Mouse (Mus musculus) limb, embryonic 11.5 days (tissue): ENCODE data around the gene Adad2. TPM values are rescaled to one million over a fixed set of nuclear protein-coding genes. Genes with fewer than 3 reads are reported as not detected.

Experiments
- ATAC-seq: fragments of 200-750 bp; cut with Nextera tagmentation; 2 replicates; pipeline ENCODE4 v1.8.0; 2017; ENCODE audit warnings: low read depth; ENCODE audit not compliant: insufficient number of reproducible peaks, low FRiP score, low TSS enrichment
- DNase-seq: peaks from one replicate; pipeline ENCODE4 v3.0.0-alpha.2; 2015; ENCODE audit warnings: low spot score
- H3K27ac ChIP-seq: fragments of 300-500 bp; sonication (generic); replicated peaks from 2 replicates; pipeline ENCODE4 v1.5.1; 2014; ENCODE audit warnings: low read depth, mild to moderate bottlenecking, low read length
- H3K27me3 ChIP-seq: fragments of 300-500 bp; sonication (generic); 2 replicates; pipeline ENCODE4 v1.6.1; 2014; ENCODE audit warnings: mild to moderate bottlenecking, low read length, mixed read lengths; ENCODE audit not compliant: control insufficient read depth, insufficient read depth
- H3K36me3 ChIP-seq: fragments of 300-500 bp; sonication (generic); 2 replicates; pipeline ENCODE4 v1.6.1; 2014; ENCODE audit warnings: mild to moderate bottlenecking, low read length, moderate library complexity, mixed read lengths; ENCODE audit not compliant: control insufficient read depth, insufficient read depth
- H3K4me1 ChIP-seq: fragments of 300-500 bp; sonication (generic); 2 replicates; pipeline ENCODE4 v1.6.1; 2014; ENCODE audit warnings: low read length, mixed read lengths; ENCODE audit not compliant: control insufficient read depth, insufficient read depth
- H3K4me2 ChIP-seq: fragments of 300-500 bp; sonication (generic); 2 replicates; pipeline ENCODE4 v1.6.1; 2014; ENCODE audit warnings: low read depth, mild to moderate bottlenecking, moderate library complexity; ENCODE audit not compliant: severe bottlenecking
- H3K4me3 ChIP-seq: fragments of 300-500 bp; sonication (generic); 2 replicates; pipeline ENCODE4 v1.5.1; 2014; ENCODE audit warnings: low read depth, low read length
- H3K9ac ChIP-seq: fragments of 300-500 bp; sonication (generic); 2 replicates; pipeline ENCODE4 v1.6.1; 2014; ENCODE audit warnings: mild to moderate bottlenecking, low read length
- H3K9me3 ChIP-seq: fragments of 300-500 bp; sonication (generic); 2 replicates; pipeline ENCODE4 v1.6.1; 2016; ENCODE audit warnings: low read length; ENCODE audit not compliant: control insufficient read depth
- WGBS: fragments of 180-500 bp; shearing (Covaris S2); extraction: QIAGEN DNeasy Blood & Tissue Kit; methylation state at CpG from one replicate; pipeline ENCODE4 v1.1.7; 2014; 5-methylcytosine and 5-hydroxymethylcytosine counted together
- polyA plus RNA-seq: library from polyadenylated mRNA; unstranded; fragments of >200 nt; fragmentation: Nextera tagmentation; extraction: Ambion mirVana; gene quantifications from 2 replicates; pipeline ENCODE4 v1.2.1, GENCODE M21; 2014

The Adad2 gene
- polyA plus RNA-seq, 1 experiment from 2014 or later = 0.09 TPM

- H3K27ac ChIP-seq = no peak overlapping the region
- H3K36me3 ChIP-seq = no peaks in the 10 kb centered on the region
- peaks cover 3% of the 10 kb centered on the region; the same call in 1 of the 2 replicates for H3K4me1 ChIP-seq
- ATAC-seq (no peak), DNase-seq (no peak)
- no peak overlapping the region for H3K4me2 ChIP-seq
- WGBS = 62% methylated on average over 7 of the region's 7 CpGs
- no peak overlapping the region for H3K9ac ChIP-seq
- peaks cover 7% of the 10 kb centered on the region for H3K27me3 ChIP-seq
- no peaks in the 10 kb centered on the region for H3K9me3 ChIP-seq
- no peak overlapping the region for H3K4me3 ChIP-seq
Observed at GRCm38 (mm10) chr8:119636766-119637165, 24.2 kb downstream of the Adad2 start.

GRCm38 (mm10) chr8:119637381-119637780 is 24.8 kb downstream of the Adad2 start:
- Histone ChIP-seq H3K27me3 (peaks cover 7% of the 10 kb centered on the region), H3K4me1 (peaks cover 3% of the 10 kb centered on the region; the same call in 1 of the 2 replicates), H3K9ac (no peak overlapping the region), H3K4me3 (no peak overlapping the region), H3K4me2 (no peak overlapping the region), H3K36me3 (no peaks in the 10 kb centered on the region), H3K9me3 (no peaks in the 10 kb centered on the region), H3K27ac (no peak overlapping the region)
- 82% methylated on average over 4 of the region's 4 CpGs for WGBS
- ATAC-seq = no peak
- DNase-seq = no peak

- DNase-seq (no peak), ATAC-seq (no peak)
- Histone ChIP-seq H3K4me3 (no peak overlapping the region), H3K36me3 (no peaks in the 10 kb centered on the region), H3K27ac (no peak overlapping the region), H3K27me3 (peaks cover 6% of the 10 kb centered on the region), H3K4me1 (peaks cover 3% of the 10 kb centered on the region; the same call in 1 of the 2 replicates), H3K9ac (no peak overlapping the region), H3K4me2 (no peak overlapping the region), H3K9me3 (no peaks in the 10 kb centered on the region)
- WGBS = 90% methylated on average over 6 of the region's 6 CpGs
Observed at GRCm38 (mm10) chr8:119638261-119638660, 25.7 kb downstream of the Adad2 start.

GRCm38 (mm10) chr8:119639798-119640197 is 27.3 kb downstream of the Adad2 start:
- Histone ChIP-seq H3K9me3 (no peaks in the 10 kb centered on the region), H3K4me3 (no peak overlapping the region), H3K4me1 (peaks cover 3% of the 10 kb centered on the region; the same call in 1 of the 2 replicates), H3K4me2 (no peak overlapping the region), H3K27me3 (no peaks in the 10 kb centered on the region), H3K36me3 (no peaks in the 10 kb centered on the region), H3K9ac (no peak overlapping the region), H3K27ac (no peak overlapping the region)
- ATAC-seq (no peak), DNase-seq (no peak)
- WGBS = 44% methylated on average over 7 of the region's 7 CpGs

- WGBS = 87% methylated on average over 5 of the region's 5 CpGs
- no peak overlapping the region for H3K9ac ChIP-seq
- DNase-seq (no peak), ATAC-seq (no peak)
- H3K27me3 ChIP-seq = no peaks in the 10 kb centered on the region
- H3K36me3 ChIP-seq = no peaks in the 10 kb centered on the region
- no peak overlapping the region for H3K4me3 ChIP-seq
- no peaks in the 10 kb centered on the region; the same call in 1 of the 2 replicates for H3K4me1 ChIP-seq
- H3K9me3 ChIP-seq = no peaks in the 10 kb centered on the region
- no peak overlapping the region for H3K4me2 ChIP-seq
- no peak overlapping the region for H3K27ac ChIP-seq
Observed at GRCm38 (mm10) chr8:119641058-119641457, 28.5 kb downstream of the Adad2 start.

GRCm38 (mm10) chr8:119642960-119643359 is 30.4 kb downstream of the Adad2 start:
- WGBS = 96% methylated on average over 1 of the region's 1 CpGs
- H3K27ac ChIP-seq = no peak overlapping the region
- H3K9me3 ChIP-seq = no peaks in the 10 kb centered on the region; the same call in 1 of the 2 replicates
- H3K4me2 ChIP-seq = no peak overlapping the region
- no peaks in the 10 kb centered on the region for H3K4me1 ChIP-seq
- ATAC-seq = no peak
- H3K36me3 ChIP-seq = no peaks in the 10 kb centered on the region
- H3K4me3 ChIP-seq = no peak overlapping the region
- H3K27me3 ChIP-seq = no peaks in the 10 kb centered on the region
- no peak overlapping the region for H3K9ac ChIP-seq
- no peak for DNase-seq

GRCm38 (mm10) chr8:119644429-119644960 is 31.9 kb downstream of the Adad2 start:
- DNase-seq = no peak
- Histone ChIP-seq H3K4me2 (no peak overlapping the region), H3K36me3 (no peaks in the 10 kb centered on the region), H3K4me1 (no peaks in the 10 kb centered on the region), H3K27ac (no peak overlapping the region), H3K27me3 (no peaks in the 10 kb centered on the region), H3K9ac (no peak overlapping the region), H3K9me3 (no peaks in the 10 kb centered on the region; the same call in 1 of the 2 replicates), H3K4me3 (no peak overlapping the region)
- no peak for ATAC-seq
- 64% methylated on average over 17 of the region's 17 CpGs for WGBS

GRCm38 (mm10) chr8:119644981-119645597 is 32.5 kb downstream of the Adad2 start:
- DNase-seq (no peak), ATAC-seq (no peak)
- no peaks in the 10 kb centered on the region for H3K36me3 ChIP-seq
- H3K4me1 ChIP-seq = no peaks in the 10 kb centered on the region
- H3K4me2 ChIP-seq = no peak overlapping the region
- no peak overlapping the region for H3K4me3 ChIP-seq
- no peaks in the 10 kb centered on the region for H3K27me3 ChIP-seq
- H3K9ac ChIP-seq = no peak overlapping the region
- no peak overlapping the region for H3K27ac ChIP-seq
- WGBS = 65% methylated on average over 18 of the region's 18 CpGs
- H3K9me3 ChIP-seq = no peaks in the 10 kb centered on the region; the same call in 1 of the 2 replicates
